In the genomic region with DNA sequence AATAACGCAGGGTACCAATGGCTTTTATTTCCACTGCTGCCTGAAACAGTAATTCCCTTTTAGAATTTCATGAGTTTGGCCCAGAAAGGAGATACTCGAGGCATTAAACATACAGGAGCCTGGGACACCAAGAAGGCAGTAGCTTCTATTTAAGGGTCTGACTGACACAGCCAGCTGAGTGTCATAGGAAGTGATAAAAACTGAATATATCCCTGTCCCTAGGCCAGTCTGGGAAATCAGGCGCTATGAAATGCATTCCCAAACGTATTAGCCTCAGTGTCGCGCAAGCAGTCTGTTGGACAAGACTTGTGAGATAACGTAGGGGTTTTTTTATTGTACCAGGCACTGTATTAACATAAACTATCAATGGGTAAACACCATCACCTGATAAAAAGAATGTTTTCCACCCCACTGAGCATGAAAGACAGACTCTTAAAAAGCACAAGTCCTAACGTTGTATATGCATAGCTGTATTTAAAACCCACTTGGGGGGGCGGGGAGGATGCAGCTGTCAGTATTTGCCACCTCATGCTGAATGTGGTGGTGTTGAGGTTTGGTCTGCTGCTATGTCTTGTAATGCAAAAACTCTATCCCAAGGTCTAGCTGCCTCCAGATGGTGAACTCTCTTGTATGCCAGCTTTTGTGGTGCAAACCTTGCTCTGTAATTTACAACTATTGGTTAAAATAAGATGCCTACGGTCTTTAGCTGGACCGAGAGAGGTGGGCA, we compare ENCODE assay signal across 19 mouse cellular contexts. TPM values are rescaled to one million over a fixed set of nuclear protein-coding genes. Genes with fewer than 3 reads are reported as not detected.
DNase-seq lines count a peak whose midpoint lies in the region; ATAC-seq and TF ChIP-seq lines count a peak whose summit lies in the region.
"Had no signal": no experiment of that assay in that cellular context is flagged by ENCODE, and none has a peak within 500 bp of the region (broad histone marks: within the 10 kb centered on the region; RNA-seq: fewer than 3 reads in every experiment).

No protein-coding gene starts in this region.

- no peaks in the 10 kb centered on the region for H3K27me3 ChIP-seq in forebrain, embryonic 14.5 days (replicated peaks; ENCODE audit: control insufficient read depth, insufficient read depth, low read length)
- H3K27me3 ChIP-seq in forebrain, embryonic 13.5 days = no peaks in the 10 kb centered on the region
- H3K27me3 ChIP-seq in heart, postnatal 0 days (ENCODE audit: control insufficient read depth, insufficient read depth, low read length) = no peaks in the 10 kb centered on the region
- peaks cover 6% of the 10 kb centered on the region; the same call in 1 of the 2 replicates for H3K27me3 ChIP-seq in midbrain, embryonic 10.5 days (ENCODE audit: low read depth, poor library complexity, severe bottlenecking)
- no peaks in the 10 kb centered on the region for H3K27me3 ChIP-seq in midbrain, embryonic 11.5 days (ENCODE audit: control insufficient read depth, insufficient read depth, low read length)
- H3K27me3 ChIP-seq in splenic B cell, adult 2 months (ENCODE audit: control insufficient read depth, insufficient read depth, low read length, poor library complexity, severe bottlenecking) = no peaks in the 10 kb centered on the region
- H3K27me3 ChIP-seq in lung, postnatal 0 days (replicated peaks; ENCODE audit: insufficient read depth, low read length) = no peaks in the 10 kb centered on the region
- H3K27me3 ChIP-seq: hindbrain, embryonic 15.5 days had no signal

- peaks cover 11% of the 10 kb centered on the region for H3K4me1 ChIP-seq in forebrain, embryonic 14.5 days (ENCODE audit: control insufficient read depth, insufficient read depth, low read length)
- peaks cover 24% of the 10 kb centered on the region for H3K4me1 ChIP-seq in forebrain, embryonic 13.5 days
- peaks cover 19% of the 10 kb centered on the region for H3K4me1 ChIP-seq in heart, postnatal 0 days (ENCODE audit: control insufficient read depth, insufficient read depth)
- H3K4me1 ChIP-seq in midbrain, embryonic 10.5 days = peaks cover 49% of the 10 kb centered on the region
- H3K4me1 ChIP-seq in midbrain, embryonic 11.5 days (ENCODE audit: control insufficient read depth, insufficient read depth, low read length) = peaks cover 26% of the 10 kb centered on the region
- H3K4me1 ChIP-seq in lung, postnatal 0 days (ENCODE audit: insufficient read depth, low read depth, low read length) = peaks cover 6% of the 10 kb centered on the region; the same call in 1 of the 2 replicates

- no peaks in the 10 kb centered on the region for H3K36me3 ChIP-seq in forebrain, embryonic 14.5 days (ENCODE audit: control insufficient read depth, insufficient read depth, low read length)
- H3K36me3 ChIP-seq in forebrain, embryonic 13.5 days (ENCODE audit: poor library complexity, severe bottlenecking) = no peaks in the 10 kb centered on the region
- no peaks in the 10 kb centered on the region for H3K36me3 ChIP-seq in heart, postnatal 0 days (replicated peaks; ENCODE audit: control insufficient read depth, insufficient read depth, low read length)
- no peaks in the 10 kb centered on the region for H3K36me3 ChIP-seq in midbrain, embryonic 10.5 days
- no peaks in the 10 kb centered on the region for H3K36me3 ChIP-seq in midbrain, embryonic 11.5 days (ENCODE audit: control insufficient read depth, insufficient read depth, low read length)
- H3K36me3 ChIP-seq in splenic B cell, adult 2 months (ENCODE audit: control insufficient read depth, insufficient read depth, low read length, poor library complexity, severe bottlenecking) = no peaks in the 10 kb centered on the region
- no peaks in the 10 kb centered on the region for H3K36me3 ChIP-seq in lung, postnatal 0 days (ENCODE audit: insufficient read depth, low read length)
- H3K36me3 ChIP-seq: hindbrain, embryonic 15.5 days had no signal

- no peak overlapping the region for H3K4me3 ChIP-seq in forebrain, embryonic 14.5 days (ENCODE audit: low read depth, low read length)
- no peak overlapping the region for H3K4me3 ChIP-seq in forebrain, embryonic 13.5 days
- H3K4me3 ChIP-seq in heart, postnatal 0 days (ENCODE audit: low read depth, low read length) = no peak overlapping the region
- H3K4me3 ChIP-seq in midbrain, embryonic 10.5 days = no peak overlapping the region
- H3K4me3 ChIP-seq in midbrain, embryonic 11.5 days (ENCODE audit: low read depth, low read length) = no peak overlapping the region
- H3K4me3 ChIP-seq in lung, postnatal 0 days (ENCODE audit: low read depth, low read length) = no peak overlapping the region
- H3K4me3 ChIP-seq: hindbrain, embryonic 15.5 days; left cerebral cortex, adult 2 months had no signal

- no peak overlapping the region for H3K9ac ChIP-seq in forebrain, embryonic 14.5 days (ENCODE audit: low read length)
- no peak overlapping the region for H3K9ac ChIP-seq in forebrain, embryonic 13.5 days
- no peak overlapping the region for H3K9ac ChIP-seq in heart, postnatal 0 days (replicated peaks; ENCODE audit: low read depth, low read length)
- H3K9ac ChIP-seq in midbrain, embryonic 11.5 days (ENCODE audit: low read length) = no peak overlapping the region
- no peak overlapping the region for H3K9ac ChIP-seq in lung, postnatal 0 days (replicated peaks; ENCODE audit: low read depth)
- H3K9ac ChIP-seq: hindbrain, embryonic 15.5 days; liver, embryonic 14.5 days had no signal

- 35% methylated on average over 11 of the region's 11 CpGs for whole genome bisulfite sequencing in forebrain, embryonic 14.5 days
- WGBS in forebrain, embryonic 13.5 days = 35% methylated on average over 11 of the region's 11 CpGs
- whole genome bisulfite sequencing in heart, postnatal 0 days = 39% methylated on average over 11 of the region's 11 CpGs
- WGBS in midbrain, embryonic 10.5 days = 69% methylated on average over 11 of the region's 11 CpGs
- 55% methylated on average over 11 of the region's 11 CpGs for WGBS in midbrain, embryonic 11.5 days
- WGBS in lung, postnatal 0 days = 61% methylated on average over 11 of the region's 11 CpGs

- H3K9me3 ChIP-seq in forebrain, embryonic 14.5 days (replicated peaks; ENCODE audit: control insufficient read depth, low read length) = no peaks in the 10 kb centered on the region
- H3K9me3 ChIP-seq in forebrain, embryonic 13.5 days (replicated peaks) = no peaks in the 10 kb centered on the region
- H3K9me3 ChIP-seq in heart, postnatal 0 days (replicated peaks; ENCODE audit: control insufficient read depth, low read length) = no peaks in the 10 kb centered on the region
- no peaks in the 10 kb centered on the region for H3K9me3 ChIP-seq in midbrain, embryonic 10.5 days (replicated peaks)
- no peaks in the 10 kb centered on the region for H3K9me3 ChIP-seq in midbrain, embryonic 11.5 days (ENCODE audit: control insufficient read depth, low read length)
- no peaks in the 10 kb centered on the region for H3K9me3 ChIP-seq in lung, postnatal 0 days (ENCODE audit: low read length)
- H3K9me3 ChIP-seq: hindbrain, embryonic 15.5 days had no signal

- intact Hi-C loops in heart, postnatal 10 days (cut with DNase I) = no loop called here

- no peak overlapping the region for H3K27ac ChIP-seq in forebrain, embryonic 14.5 days (ENCODE audit: low read depth, low read length)
- no peak overlapping the region for H3K27ac ChIP-seq in forebrain, embryonic 13.5 days
- H3K27ac ChIP-seq in heart, postnatal 0 days (ENCODE audit: low read depth) = 0 out of 2 replicates have a peak overlapping the region, but pooled peaks have one; percentile 17
- 0 out of 2 replicates have a peak overlapping the region, but pooled peaks have one; percentile 2 for H3K27ac ChIP-seq in midbrain, embryonic 10.5 days (replicated peaks)
- no peak overlapping the region for H3K27ac ChIP-seq in midbrain, embryonic 11.5 days (ENCODE audit: low read depth, low read length)
- H3K27ac ChIP-seq in lung, postnatal 0 days (ENCODE audit: low read length) = no peak overlapping the region
- H3K27ac ChIP-seq: left cerebral cortex, adult 2 months; liver, embryonic 14.5 days had no signal

- no peak for TF ChIP-seq CTCF in heart, postnatal 0 days (IDR thresholded peaks at IDR 0.05; ENCODE audit: low read depth)
- TF ChIP-seq CTCF in lung, postnatal 0 days (IDR thresholded peaks at IDR 0.05) = no peak

- peak; percentile 20 for DNase-seq in forebrain, embryonic 14.5 days (ENCODE audit: low spot score)
- DNase-seq in heart, postnatal 0 days (ENCODE audit: low spot score) = no peak
- DNase-seq in heart, postnatal 10 days = no peak
- no peak for DNase-seq in midbrain, embryonic 10.5 days (ENCODE audit: low spot score)
- DNase-seq in midbrain, embryonic 11.5 days (ENCODE audit: low spot score, missing footprints) = no peak
- peak; percentile 19 for DNase-seq in splenic B cell, adult 2 months (ENCODE audit: low read depth, low spot score)
- no peak for DNase-seq in lung, postnatal 0 days (ENCODE audit: low spot score)
- DNase-seq: adrenal gland, adult 8-10 months; cerebellum, postnatal 14 days; gastrocnemius, postnatal 14 days; kidney, adult 9 months; lung, postnatal 4 days; right cerebral cortex, adult 18-20 months had no signal

- H3K4me2 ChIP-seq in forebrain, embryonic 14.5 days (ENCODE audit: low read length) = no peak overlapping the region
- no peak overlapping the region for H3K4me2 ChIP-seq in forebrain, embryonic 13.5 days
- H3K4me2 ChIP-seq in heart, postnatal 0 days (ENCODE audit: low read depth, low read length) = no peak overlapping the region
- no peak overlapping the region for H3K4me2 ChIP-seq in midbrain, embryonic 11.5 days
- H3K4me2 ChIP-seq in lung, postnatal 0 days (replicated peaks; ENCODE audit: low read depth, low read length) = no peak overlapping the region
- H3K4me2 ChIP-seq: hindbrain, embryonic 15.5 days had no signal

- no peak for TF ChIP-seq EP300 in heart, postnatal 0 days (IDR thresholded peaks at IDR 0.05; ENCODE audit: low read depth)
- TF ChIP-seq EP300 in lung, postnatal 0 days (IDR thresholded peaks at IDR 0.05) = no peak

- ATAC-seq in forebrain, embryonic 14.5 days = 0 out of 2 replicates have a peak, but pooled peaks have one; percentile 48
- no peak; the same call in 1 of the 2 replicates for ATAC-seq in forebrain, embryonic 13.5 days
- no peak for ATAC-seq in heart, postnatal 0 days (ENCODE audit: insufficient read depth, low read depth)
- no peak for ATAC-seq in midbrain, embryonic 11.5 days (ENCODE audit: low FRiP score)
- ATAC-seq in lung, postnatal 0 days = no peak

RNA-seq across cellular contexts. Expression of a gene that starts 6.4 kb away (rescaled TPM):
- polyA plus RNA-seq in forebrain, embryonic 14.5 days (2014; fragmentation: Nextera tagmentation; extraction: Ambion mirVana) = 17.2 and 21.5 TPM in 2 replicates
- 14.1 and 17.6 TPM in 2 replicates for polyA plus RNA-seq in forebrain, embryonic 13.5 days (2015; fragmentation: Nextera tagmentation; extraction: Ambion mirVana)
- 38.6 and 60.2 TPM in 2 replicates for total RNA-seq in heart, postnatal 0 days (2014; rRNA removed; ENCODE audit: low replicate concordance)
- 14.7 and 15.7 TPM in 2 replicates for polyA plus RNA-seq in heart, postnatal 0 days (2015; fragmentation: Nextera tagmentation; extraction: Ambion mirVana)
- total RNA-seq in heart, postnatal 10 days (2021) = 100 to 1,000 TPM; 128 to 164 TPM
- 21.9 and 28.5 TPM in 2 replicates for polyA plus RNA-seq in midbrain, embryonic 10.5 days (2016; fragmentation: Nextera tagmentation; extraction: Ambion mirVana)
- polyA plus RNA-seq in midbrain, embryonic 11.5 days (2014; fragmentation: Nextera tagmentation; extraction: Ambion mirVana) = 23.6 and 27.1 TPM in 2 replicates
- polyA plus RNA-seq in lung, postnatal 0 days (2015; fragmentation: Nextera tagmentation; extraction: Ambion mirVana) = 41.4 and 51.8 TPM in 2 replicates

RNA-seq across cellular contexts. Expression of a gene that starts 59.9 kb away (rescaled TPM):
- 0.24 TPM in 1 of 2 replicates, not detected in the other for polyA plus RNA-seq in forebrain, embryonic 14.5 days (2014; fragmentation: Nextera tagmentation; extraction: Ambion mirVana)
- 0.13 TPM in 1 of 2 replicates, not detected in the other for polyA plus RNA-seq in forebrain, embryonic 13.5 days (2015; fragmentation: Nextera tagmentation; extraction: Ambion mirVana)
- not detected in 2 replicates for total RNA-seq in heart, postnatal 0 days (2014; rRNA removed; ENCODE audit: low replicate concordance)
- polyA plus RNA-seq in heart, postnatal 0 days (2015; fragmentation: Nextera tagmentation; extraction: Ambion mirVana) = 0.15 and 0.18 TPM in 2 replicates
- total RNA-seq in heart, postnatal 10 days (2021) = under 1 TPM in 1 of 2 experiments, not detected in 1; 0.31 TPM
- polyA plus RNA-seq in midbrain, embryonic 10.5 days (2016; fragmentation: Nextera tagmentation; extraction: Ambion mirVana) = 0.12 TPM in 1 of 2 replicates, not detected in the other
- 0.05 TPM in 1 of 2 replicates, not detected in the other for polyA plus RNA-seq in midbrain, embryonic 11.5 days (2014; fragmentation: Nextera tagmentation; extraction: Ambion mirVana)
- polyA plus RNA-seq in lung, postnatal 0 days (2015; fragmentation: Nextera tagmentation; extraction: Ambion mirVana) = 0.21 and 0.27 TPM in 2 replicates
- total RNA-seq: left cerebral cortex, adult 2 months had no signal
- polyA plus RNA-seq: embryonic facial prominence, embryonic 11.5 days; forebrain, embryonic 11.5 days had no signal

Comparison
In these comparisons a context has a peak if more than half of its experiments do, and no peak if none do; other contexts are left out.
1. H3K27ac ChIP-seq: peak in heart, postnatal 0 days (single experiment) and midbrain, embryonic 10.5 days (single experiment); none in forebrain, embryonic 14.5 days (single experiment), forebrain, embryonic 13.5 days (single experiment), midbrain, embryonic 11.5 days (single experiment) and lung, postnatal 0 days (single experiment).
2. DNase-seq: peak in forebrain, embryonic 14.5 days (single experiment) and splenic B cell, adult 2 months (single experiment); none in heart, postnatal 0 days (single experiment), heart, postnatal 10 days (0 of 2), midbrain, embryonic 10.5 days (single experiment), midbrain, embryonic 11.5 days (single experiment) and lung, postnatal 0 days (single experiment).